In genomic region chr2:28000660-28001059, GRCm38 (mm10) we compare ENCODE assay signal across 19 mouse cellular contexts.
DNase-seq lines count a peak whose midpoint lies in the region; ATAC-seq and TF ChIP-seq lines count a peak whose summit lies in the region.
"Had no signal": no experiment of that assay in that cellular context is flagged by ENCODE, and none has a peak within 500 bp of the region (broad histone marks: within the 10 kb centered on the region; RNA-seq: fewer than 3 reads in every experiment).

No protein-coding gene starts in this region.

- WGBS in hindbrain, postnatal 0 days = 60% methylated on average over 3 of the region's 3 CpGs
- 75% methylated on average over 3 of the region's 3 CpGs for WGBS in hindbrain, embryonic 16.5 days
- 60% methylated on average over 3 of the region's 3 CpGs for WGBS in liver, embryonic 16.5 days (ENCODE audit: insufficient replicate concordance)

- H3K36me3 ChIP-seq in hindbrain, postnatal 0 days (ENCODE audit: insufficient read depth, low read length) = no peaks in the 10 kb centered on the region
- no peaks in the 10 kb centered on the region for H3K36me3 ChIP-seq in hindbrain, embryonic 16.5 days (ENCODE audit: control insufficient read depth, insufficient read depth, low read length)
- no peaks in the 10 kb centered on the region for H3K36me3 ChIP-seq in liver, embryonic 16.5 days (ENCODE audit: control insufficient read depth, insufficient read depth)

- no peak overlapping the region for H3K4me2 ChIP-seq in hindbrain, postnatal 0 days (ENCODE audit: low read depth, low read length)
- no peak overlapping the region for H3K4me2 ChIP-seq in hindbrain, embryonic 16.5 days (ENCODE audit: low read length)
- peak overlapping the region; percentile 61 for H3K4me2 ChIP-seq in liver, embryonic 16.5 days (ENCODE audit: low read depth, low read length)
- H3K4me2 ChIP-seq: heart, embryonic 12.5 days; lung, embryonic 14.5 days had no signal

- H3K9me3 ChIP-seq in hindbrain, postnatal 0 days (ENCODE audit: low read length) = no peaks in the 10 kb centered on the region
- H3K9me3 ChIP-seq in hindbrain, embryonic 16.5 days (ENCODE audit: control insufficient read depth, low read length) = no peaks in the 10 kb centered on the region
- no peaks in the 10 kb centered on the region for H3K9me3 ChIP-seq in liver, embryonic 16.5 days (replicated peaks; ENCODE audit: control insufficient read depth, low read length)
- H3K9me3 ChIP-seq: heart, embryonic 12.5 days had no signal

- peak; percentile 55; the same call in 1 of the 2 replicates for ATAC-seq in hindbrain, postnatal 0 days
- no peak for ATAC-seq in hindbrain, embryonic 16.5 days
- peak; percentile 46 for ATAC-seq in erythroblast, adult 5-6 weeks (replicated peaks; ENCODE audit: low FRiP score, poor library complexity, severe bottlenecking)
- no peak; the same call in 1 of the 2 replicates for ATAC-seq in liver, embryonic 16.5 days (ENCODE audit: low read depth)
- ATAC-seq in monocyte, adult 5-6 weeks (replicated peaks; ENCODE audit: insufficient number of reproducible peaks, low FRiP score, low TSS enrichment, poor library complexity, severe bottlenecking) = no peak
- ATAC-seq: activated CD4-positive, CD25-positive, alpha-beta regulatory T cell, adult 4 months; intestine, postnatal 0 days had no signal

- peak overlapping the region; percentile 48; the same call in 1 of the 2 replicates for H3K27ac ChIP-seq in hindbrain, postnatal 0 days
- H3K27ac ChIP-seq in hindbrain, embryonic 16.5 days (ENCODE audit: low read depth, low read length) = no peak overlapping the region; the same call in 1 of the 2 replicates
- peak overlapping the region; percentile 89 for H3K27ac ChIP-seq in liver, embryonic 16.5 days (ENCODE audit: low read length)
- H3K27ac ChIP-seq: macrophage had no signal

- no peak overlapping the region for H3K9ac ChIP-seq in hindbrain, postnatal 0 days (replicated peaks; ENCODE audit: low read length)
- H3K9ac ChIP-seq in hindbrain, embryonic 16.5 days (ENCODE audit: low read depth, low read length) = no peak overlapping the region
- H3K9ac ChIP-seq in liver, embryonic 16.5 days (ENCODE audit: low read depth, low read length) = peak overlapping the region; percentile 64
- H3K9ac ChIP-seq: heart, embryonic 12.5 days; lung, embryonic 14.5 days had no signal

- H3K27me3 ChIP-seq in hindbrain, postnatal 0 days (ENCODE audit: insufficient read depth, low read length) = no peaks in the 10 kb centered on the region
- H3K27me3 ChIP-seq in hindbrain, embryonic 16.5 days (replicated peaks; ENCODE audit: control insufficient read depth, insufficient read depth, low read length) = no peaks in the 10 kb centered on the region
- H3K27me3 ChIP-seq in liver, embryonic 16.5 days (ENCODE audit: control insufficient read depth, insufficient read depth, low read depth, low read length) = no peaks in the 10 kb centered on the region
- H3K27me3 ChIP-seq: heart, embryonic 12.5 days had no signal

- TF ChIP-seq CTCF in hindbrain, postnatal 0 days (IDR thresholded peaks at IDR 0.05; ENCODE audit: low read depth) = no peak

- peaks cover 21% of the 10 kb centered on the region; the same call in 1 of the 2 replicates for H3K4me1 ChIP-seq in hindbrain, postnatal 0 days (ENCODE audit: insufficient read depth, low read length)
- H3K4me1 ChIP-seq in hindbrain, embryonic 16.5 days (ENCODE audit: control insufficient read depth, insufficient read depth, low read depth, low read length) = peaks cover 9% of the 10 kb centered on the region
- peaks cover 51% of the 10 kb centered on the region for H3K4me1 ChIP-seq in liver, embryonic 16.5 days (ENCODE audit: control insufficient read depth, low read depth, low read length)

- H3K4me3 ChIP-seq in hindbrain, postnatal 0 days (ENCODE audit: low read length) = no peak overlapping the region
- no peak overlapping the region for H3K4me3 ChIP-seq in hindbrain, embryonic 16.5 days (ENCODE audit: low read length)
- no peak overlapping the region for H3K4me3 ChIP-seq in liver, embryonic 16.5 days (ENCODE audit: low read depth, low read length)
- H3K4me3 ChIP-seq: heart, embryonic 12.5 days had no signal

- peak; percentile 46 to 59 for DNase-seq in cerebellum, postnatal 10 days
- DNase-seq in cerebellum, adult 11 months = no peak
- peak; percentile 39 for DNase-seq in hindbrain, postnatal 0 days (ENCODE audit: low spot score)
- DNase-seq in right cerebral cortex, postnatal 14 days = no peak
- DNase-seq: adrenal gland, postnatal 36 days; gastrocnemius, postnatal 14 days; heart, postnatal 4 days; kidney, postnatal 25 days; lung, embryonic 14.5 days; right cerebral cortex, adult 18-20 months; thymus, postnatal 25 days had no signal

Comparison
In these comparisons a context has a peak if more than half of its experiments do, and no peak if none do; other contexts are left out.
1. DNase-seq: peak in cerebellum, postnatal 10 days (2 of 2) and hindbrain, postnatal 0 days (single experiment); none in cerebellum, adult 11 months (single experiment) and right cerebral cortex, postnatal 14 days (single experiment).
2. ATAC-seq: peak in hindbrain, postnatal 0 days (single experiment) and erythroblast, adult 5-6 weeks (single experiment); none in hindbrain, embryonic 16.5 days (single experiment), liver, embryonic 16.5 days (single experiment) and monocyte, adult 5-6 weeks (single experiment).